Comparison of ENCODE assay signal across 10 mouse cellular contexts in the genomic region with DNA sequence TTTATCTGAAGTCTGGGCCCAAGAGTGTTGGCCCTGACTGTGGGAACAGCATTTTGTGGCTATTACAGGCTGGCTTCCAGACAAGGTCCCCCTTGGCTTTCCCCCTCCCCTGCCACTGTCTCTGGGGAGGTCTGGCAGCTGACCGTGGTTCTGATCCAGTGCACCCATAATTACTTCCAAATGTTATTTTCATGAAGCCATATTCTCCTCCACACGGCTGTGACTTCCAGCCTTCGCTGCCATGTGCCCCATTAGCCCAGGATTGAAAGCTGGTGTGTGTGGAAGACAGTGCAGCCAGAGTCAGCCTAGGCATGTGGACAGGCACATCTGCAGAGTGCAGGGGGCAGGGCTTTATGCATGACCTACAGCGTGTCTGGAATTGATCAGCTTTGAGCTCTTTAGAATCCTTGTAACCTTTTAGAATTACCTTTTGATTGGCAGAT.
DNase-seq lines count a peak whose midpoint lies in the region; ATAC-seq and TF ChIP-seq lines count a peak whose summit lies in the region.
"Had no signal": no experiment of that assay in that cellular context is flagged by ENCODE, and none has a peak within 500 bp of the region (broad histone marks: within the 10 kb centered on the region; RNA-seq: fewer than 3 reads in every experiment).

No protein-coding gene starts in this region.

- no peak overlapping the region for H3K4me2 ChIP-seq in neural tube, embryonic 13.5 days

- no peak overlapping the region for H3K9ac ChIP-seq in neural tube, embryonic 13.5 days

- TF ChIP-seq POLR2A in lung, adult 2 months (IDR thresholded peaks at IDR 0.05; ENCODE audit: borderline replicate concordance, extremely low read depth, low read depth, low read length): no peak

- H3K4me3 ChIP-seq in lung, adult 2 months (replicated peaks; ENCODE audit: extremely low read depth, low read depth, low read length): no peak overlapping the region
- no peak overlapping the region for H3K4me3 ChIP-seq in neural tube, embryonic 13.5 days

- ATAC-seq in neural tube, embryonic 13.5 days (ENCODE audit: low read depth): 0 out of 2 replicates have a peak, but pooled peaks have one; percentile 28
- ATAC-seq: lung, postnatal 0 days had no signal

- no peaks in the 10 kb centered on the region; the same call in 1 of the 2 replicates for H3K27me3 ChIP-seq in neural tube, embryonic 13.5 days

- H3K27ac ChIP-seq in neural tube, embryonic 13.5 days (replicated peaks): no peak overlapping the region

- WGBS in lung, adult 2 months: 51% methylated on average over 4 of the region's 4 CpGs
- 46% methylated on average over 4 of the region's 4 CpGs for WGBS in neural tube, embryonic 13.5 days

- DNase-seq in lung, postnatal 10 days: peak; percentile 31
- no peak for DNase-seq in lung, adult 2 months
- DNase-seq in embryo, embryonic 11.5 days (ENCODE audit: low read depth, low spot score): peak; percentile 17
- peak; percentile 61 for DNase-seq in forelimb bud, embryonic 11.5 days (ENCODE audit: low read depth, low spot score)
- DNase-seq in left cerebral cortex, adult 11 months (ENCODE audit: low spot score): no peak
- DNase-seq in urinary bladder, postnatal 36 days (ENCODE audit: low spot score in 2 of 2): no peak
- DNase-seq: cerebellum, postnatal 14 days; kidney, adult 18-20 months had no signal

- TF ChIP-seq CTCF in lung, adult 2 months (IDR thresholded peaks at IDR 0.05; ENCODE audit: insufficient read depth, low read length): no peak

- H3K36me3 ChIP-seq in neural tube, embryonic 13.5 days: no peaks in the 10 kb centered on the region

- no peaks in the 10 kb centered on the region for H3K4me1 ChIP-seq in lung, adult 2 months (ENCODE audit: control insufficient read depth, insufficient read depth, low read length)
- peaks cover 28% of the 10 kb centered on the region for H3K4me1 ChIP-seq in neural tube, embryonic 13.5 days (replicated peaks)

- H3K9me3 ChIP-seq in neural tube, embryonic 13.5 days: no peaks in the 10 kb centered on the region

Comparison
In these comparisons a context has a peak if more than half of its experiments do, and no peak if none do; other contexts are left out.
1. DNase-seq: peak in lung, postnatal 10 days (single experiment), embryo, embryonic 11.5 days (single experiment) and forelimb bud, embryonic 11.5 days (single experiment); none in lung, adult 2 months (single experiment), left cerebral cortex, adult 11 months (single experiment) and urinary bladder, postnatal 36 days (0 of 2).